Mouse (Mus musculus) midbrain, embryonic 13.5 days (tissue): ENCODE measurements around the gene Prr5l. TPM values are rescaled to one million over a fixed set of nuclear protein-coding genes. Genes with fewer than 3 reads are reported as not detected.
A peak's percentile ranks its signal among the peaks of the same experiment; 100 is the strongest.
"Not testable (repeated sequence)": the region's sequence is repeated elsewhere in the genome, so short reads cannot be mapped to it uniquely, and the experiment has no call there.

Experiments used
- ATAC-seq: fragments of 200-750 bp; cut with Nextera tagmentation; 2 replicates; pipeline ENCODE4 v1.8.0; 2017; ENCODE audit warnings: mild to moderate bottlenecking, moderate TSS enrichment, moderate library complexity
- H3K27ac ChIP-seq: fragments of 300-500 bp; sonication (generic); 2 replicates; pipeline ENCODE4 v1.5.1; 2015; ENCODE audit warnings: inconsistent platforms, mild to moderate bottlenecking, moderate library complexity
- H3K27me3 ChIP-seq: fragments of 300-500 bp; sonication (generic); 2 replicates; pipeline ENCODE4 v1.6.1; 2015; ENCODE audit warnings: mild to moderate bottlenecking, inconsistent platforms
- H3K36me3 ChIP-seq: fragments of 300-500 bp; sonication (generic); 2 replicates; pipeline ENCODE4 v1.6.1; 2015; ENCODE audit warnings: mild to moderate bottlenecking, inconsistent platforms
- H3K4me1 ChIP-seq: fragments of 300-500 bp; sonication (generic); replicated peaks from 2 replicates; pipeline ENCODE4 v1.6.1; 2015; ENCODE audit warnings: inconsistent platforms
- H3K4me2 ChIP-seq: fragments of 300-500 bp; sonication (generic); replicated peaks from 2 replicates; pipeline ENCODE4 v1.6.1; 2015; ENCODE audit warnings: moderate library complexity, mild to moderate bottlenecking, inconsistent platforms
- H3K4me3 ChIP-seq: fragments of 300-500 bp; sonication (generic); replicated peaks from 2 replicates; pipeline ENCODE4 v1.5.1; 2015; ENCODE audit warnings: mild to moderate bottlenecking, inconsistent platforms
- H3K9ac ChIP-seq: fragments of 300-500 bp; sonication (generic); replicated peaks from 2 replicates; pipeline ENCODE4 v1.6.1; 2015; ENCODE audit warnings: mild to moderate bottlenecking, inconsistent platforms
- H3K9me3 ChIP-seq: fragments of 300-500 bp; sonication (generic); 2 replicates; pipeline ENCODE4 v1.6.1; 2016; ENCODE audit warnings: mild to moderate bottlenecking, inconsistent platforms
- WGBS: fragments of 180-500 bp; shearing (Covaris S2); methylation state at CpG from one replicate; pipeline ENCODE4 v1.1.7; 2015; 5-methylcytosine and 5-hydroxymethylcytosine counted together
- polyA plus RNA-seq: library from polyadenylated mRNA; unstranded; fragments of >200 nt; fragmentation: Nextera tagmentation; extraction: Ambion mirVana; gene quantifications from 2 replicates; pipeline ENCODE4 v1.2.1, GENCODE M21; 2015

Gene Prr5l
- polyA plus RNA-seq, 1 experiment from 2014 or later: 9.3 TPM

DNA sequence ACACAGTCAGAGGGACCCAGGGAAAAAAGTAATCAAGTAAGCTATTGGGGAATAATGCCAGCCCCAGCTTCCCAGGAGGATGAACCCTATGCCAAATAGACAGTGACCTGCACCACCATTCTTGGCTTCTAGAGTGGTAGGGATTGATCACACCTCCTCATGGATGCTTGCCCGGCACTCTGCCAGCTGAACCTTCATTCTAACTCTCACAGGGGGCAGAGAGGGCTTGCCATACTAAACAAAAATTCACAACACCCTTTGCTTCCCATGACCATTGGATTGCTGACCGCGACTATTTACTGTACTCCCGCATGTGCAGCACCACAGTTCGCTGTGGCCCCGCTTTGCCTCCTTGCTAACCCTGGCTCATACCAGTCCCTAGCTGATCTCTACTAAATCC, 129.8 kb downstream of the Prr5l start:
- H3K9me3 ChIP-seq: no peaks in the 10 kb centered on the region
- H3K9ac ChIP-seq: no peak overlapping the region
- no peaks in the 10 kb centered on the region for H3K27me3 ChIP-seq
- 93% methylated on average over 6 of the region's 6 CpGs for WGBS
- H3K27ac ChIP-seq: no peak overlapping the region
- H3K4me2 ChIP-seq: no peak overlapping the region
- ATAC-seq: no peak
- no peaks in the 10 kb centered on the region for H3K36me3 ChIP-seq
- peaks cover 24% of the 10 kb centered on the region for H3K4me1 ChIP-seq
- H3K4me3 ChIP-seq: no peak overlapping the region

DNA sequence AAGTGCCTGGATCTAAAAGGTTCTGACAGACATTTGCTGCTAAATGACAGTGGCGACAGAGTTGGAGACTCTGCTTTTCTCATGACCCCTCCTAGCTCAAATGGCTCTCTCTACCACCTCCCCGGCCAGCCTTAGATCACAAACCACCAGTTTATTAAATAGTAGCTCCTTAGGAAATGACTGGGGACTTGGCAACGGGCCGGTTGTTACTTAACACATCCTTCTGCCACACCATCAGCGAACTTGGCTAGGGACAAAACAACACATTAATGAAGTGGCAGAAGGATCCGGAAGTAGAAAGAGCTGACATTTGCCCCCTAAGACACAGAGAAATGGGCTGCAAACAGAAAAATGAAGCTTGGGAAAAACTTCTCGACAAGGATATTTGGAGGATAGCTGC, 130.4 kb downstream of the Prr5l start:
- no peak overlapping the region for H3K4me2 ChIP-seq
- no peak overlapping the region for H3K9ac ChIP-seq
- H3K36me3 ChIP-seq: no peaks in the 10 kb centered on the region
- no peak overlapping the region for H3K27ac ChIP-seq
- H3K4me3 ChIP-seq: no peak overlapping the region
- H3K9me3 ChIP-seq: no peaks in the 10 kb centered on the region
- WGBS: 89% methylated on average over 7 of the region's 7 CpGs
- peaks cover 24% of the 10 kb centered on the region for H3K4me1 ChIP-seq
- ATAC-seq: no peak
- H3K27me3 ChIP-seq: no peaks in the 10 kb centered on the region

- Histone ChIP-seq H3K9me3 (no peaks in the 10 kb centered on the region), H3K36me3 (no peaks in the 10 kb centered on the region), H3K9ac (no peak overlapping the region), H3K4me2 (no peak overlapping the region), H3K27ac (no peak overlapping the region), H3K4me3 (no peak overlapping the region), H3K4me1 (peaks cover 23% of the 10 kb centered on the region), H3K27me3 (no peaks in the 10 kb centered on the region)
- no peak for ATAC-seq
- 32% methylated on average over 4 of the region's 4 CpGs for WGBS
Observed at GRCm38 (mm10) chr2:101751236-101751922, 131.4 kb downstream of the Prr5l start.

GRCm38 (mm10) chr2:101746537-101746936, 136.3 kb downstream of the Prr5l start:
- ATAC-seq: no peak

GRCm38 (mm10) chr2:101745656-101746055, 137.2 kb downstream of the Prr5l start:
- H3K9ac ChIP-seq, H3K27ac ChIP-seq, H3K27me3 ChIP-seq, H3K4me3 ChIP-seq, H3K9me3 ChIP-seq, H3K4me2 ChIP-seq, H3K36me3 ChIP-seq, H3K4me1 ChIP-seq, ATAC-seq: not testable (repeated sequence)
- 100% methylated on average over 2 of the region's 2 CpGs for WGBS

More at GRCm38 (mm10) chr2:101746537-101746936, 136.3 kb downstream of the Prr5l start:
- no peaks in the 10 kb centered on the region for H3K27me3 ChIP-seq
- no peak overlapping the region for H3K9ac ChIP-seq
- no peak overlapping the region for H3K4me2 ChIP-seq
- H3K36me3 ChIP-seq: no peaks in the 10 kb centered on the region
- no peak overlapping the region for H3K4me3 ChIP-seq
- 91% methylated on average over 7 of the region's 7 CpGs for WGBS
- H3K4me1 ChIP-seq: no peaks in the 10 kb centered on the region
- H3K9me3 ChIP-seq: no peaks in the 10 kb centered on the region
- H3K27ac ChIP-seq: no peak overlapping the region

DNA sequence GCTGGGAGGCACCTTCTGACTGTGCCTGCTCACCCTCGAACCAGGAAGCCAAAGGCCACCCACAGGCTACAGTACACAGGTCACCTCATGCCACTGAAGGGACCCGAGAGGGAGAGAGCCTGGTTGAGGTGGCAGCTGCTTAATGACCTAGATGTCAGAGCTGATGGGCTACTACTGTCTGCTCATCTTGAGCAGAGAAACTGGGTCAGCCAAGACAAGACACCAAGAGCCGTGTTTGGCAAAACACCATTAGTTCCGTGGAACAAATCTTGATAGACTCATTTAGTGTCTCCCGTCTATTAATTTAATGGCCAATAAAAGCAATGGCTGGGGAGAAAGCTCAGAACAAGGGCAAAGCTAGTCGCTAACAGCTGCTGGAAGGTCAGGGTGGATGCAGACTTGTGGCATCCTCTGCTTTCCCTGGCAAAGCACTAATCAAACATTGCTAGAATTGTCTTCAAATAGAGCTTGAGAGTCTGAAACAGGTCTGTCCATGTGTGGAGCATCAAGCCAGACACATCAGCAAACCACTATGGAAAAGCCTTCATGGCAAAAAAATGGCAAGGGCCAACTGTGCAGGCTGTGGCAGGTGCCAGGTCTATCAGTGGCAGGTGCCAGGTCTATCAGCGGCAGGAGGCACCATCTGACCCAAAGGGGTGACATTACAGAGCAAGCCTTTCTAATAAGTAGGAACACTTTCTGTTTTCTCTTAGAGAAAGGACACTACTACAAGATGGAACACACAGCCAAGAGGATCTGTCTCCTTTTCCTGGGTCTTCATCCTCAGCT, 140.6 kb downstream of the Prr5l start:
- Histone ChIP-seq H3K4me2 (no peak overlapping the region), H3K27me3 (no peaks in the 10 kb centered on the region), H3K36me3 (no peaks in the 10 kb centered on the region), H3K9me3 (no peaks in the 10 kb centered on the region), H3K4me3 (no peak overlapping the region), H3K4me1 (no peaks in the 10 kb centered on the region), H3K9ac (no peak overlapping the region), H3K27ac (no peak overlapping the region)
- no peak for ATAC-seq
- WGBS: 86% methylated on average over 7 of the region's 7 CpGs

DNA sequence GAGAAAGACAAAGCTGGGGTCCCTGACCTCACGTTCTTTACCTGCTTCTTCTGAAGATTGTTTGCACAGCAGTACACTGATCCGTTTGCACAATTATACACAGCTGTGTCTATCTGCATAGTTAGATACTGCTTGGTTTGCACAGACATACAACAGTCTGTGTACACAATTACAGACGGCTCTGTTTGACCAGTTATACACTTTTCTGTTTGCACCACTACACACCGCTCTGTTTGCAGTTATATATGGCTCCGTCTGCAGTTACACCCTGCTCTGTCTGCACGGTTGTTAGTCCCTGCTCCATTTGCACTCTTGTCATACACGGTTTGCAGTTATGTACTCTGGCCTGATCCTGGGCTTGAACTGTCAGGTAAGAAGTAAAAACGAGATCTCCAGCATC, 141.2 kb downstream of the Prr5l start:
- Histone ChIP-seq H3K4me3 (no peak overlapping the region), H3K9ac (no peak overlapping the region), H3K4me2 (no peak overlapping the region), H3K4me1 (no peaks in the 10 kb centered on the region), H3K36me3 (no peaks in the 10 kb centered on the region), H3K27ac (no peak overlapping the region), H3K27me3 (no peaks in the 10 kb centered on the region), H3K9me3 (no peaks in the 10 kb centered on the region)
- ATAC-seq: 0 out of 2 replicates have a peak, but pooled peaks have one; percentile 9
- WGBS: 82% methylated on average over 8 of the region's 8 CpGs

GRCm38 (mm10) chr2:101739914-101740313, 142.9 kb downstream of the Prr5l start:
- no peak for ATAC-seq
- Histone ChIP-seq H3K4me2 (no peak overlapping the region), H3K4me3 (no peak overlapping the region), H3K9me3 (no peaks in the 10 kb centered on the region), H3K9ac (no peak overlapping the region), H3K4me1 (no peaks in the 10 kb centered on the region), H3K36me3 (no peaks in the 10 kb centered on the region), H3K27me3 (no peaks in the 10 kb centered on the region), H3K27ac (no peak overlapping the region)
- WGBS: 84% methylated on average over 5 of the region's 5 CpGs

- Histone ChIP-seq H3K36me3 (no peaks in the 10 kb centered on the region), H3K9me3 (no peaks in the 10 kb centered on the region), H3K4me1 (no peaks in the 10 kb centered on the region), H3K4me2 (no peak overlapping the region), H3K27me3 (no peaks in the 10 kb centered on the region), H3K27ac (no peak overlapping the region), H3K4me3 (no peak overlapping the region), H3K9ac (no peak overlapping the region)
- WGBS: 85% methylated on average over 3 of the region's 3 CpGs
- ATAC-seq: no peak
Observed at GRCm38 (mm10) chr2:101733564-101733963, 149.3 kb downstream of the Prr5l start.

GRCm38 (mm10) chr2:101732777-101733210, 150.0 kb downstream of the Prr5l start:
- Histone ChIP-seq H3K9ac (no peak overlapping the region), H3K9me3 (no peaks in the 10 kb centered on the region), H3K36me3 (no peaks in the 10 kb centered on the region), H3K4me2 (no peak overlapping the region), H3K4me3 (no peak overlapping the region), H3K27ac (no peak overlapping the region), H3K4me1 (no peaks in the 10 kb centered on the region), H3K27me3 (no peaks in the 10 kb centered on the region)
- ATAC-seq: no peak
- 93% methylated on average over 10 of the region's 10 CpGs for WGBS

GRCm38 (mm10) chr2:101730972-101731371, 151.9 kb downstream of the Prr5l start:
- Histone ChIP-seq H3K4me2 (no peak overlapping the region), H3K9ac (no peak overlapping the region), H3K4me1 (no peaks in the 10 kb centered on the region), H3K27me3 (no peaks in the 10 kb centered on the region), H3K9me3 (no peaks in the 10 kb centered on the region), H3K36me3 (no peaks in the 10 kb centered on the region), H3K27ac (no peak overlapping the region), H3K4me3 (no peak overlapping the region)
- no peak for ATAC-seq

DNA sequence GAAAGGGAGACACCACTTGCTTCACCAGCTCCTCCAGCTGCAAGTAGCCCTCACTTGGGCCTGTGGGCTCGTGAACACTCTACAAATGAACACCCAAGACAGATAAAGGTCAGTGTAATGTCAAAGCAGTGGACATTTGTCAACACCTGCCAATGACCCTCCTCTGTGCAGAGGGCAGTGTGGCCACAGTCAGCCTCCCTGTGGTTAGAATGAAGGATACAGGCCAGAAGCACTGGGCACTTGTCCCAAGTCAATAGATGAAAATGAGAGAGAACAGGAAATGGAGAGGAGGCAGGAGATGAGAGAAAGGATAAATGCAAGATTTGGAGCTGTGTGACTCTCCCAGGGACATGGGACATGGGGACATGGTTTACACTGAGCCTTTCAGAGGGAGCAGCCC, 153.4 kb downstream of the Prr5l start:
- Histone ChIP-seq H3K4me3 (no peak overlapping the region), H3K9ac (no peak overlapping the region), H3K4me1 (no peaks in the 10 kb centered on the region), H3K36me3 (no peaks in the 10 kb centered on the region), H3K27me3 (no peaks in the 10 kb centered on the region), H3K27ac (no peak overlapping the region), H3K4me2 (no peak overlapping the region), H3K9me3 (no peaks in the 10 kb centered on the region)
- 84% methylated on average over 1 of the region's 1 CpGs for WGBS
- no peak for ATAC-seq
